Mouse (Mus musculus) heart, postnatal 14 days (tissue): ENCODE measurements around the gene Fam193a. TPM values are rescaled to one million over a fixed set of nuclear protein-coding genes. Genes with fewer than 3 reads are reported as not detected.

Source experiments
- DNase-seq, 2 experiments: peaks; one replicate each; pipeline ENCODE4 v3.0.0; 2021 to 2022
- intact Hi-C: fragments of 180-260 bp; cut with DNase I; formaldehyde crosslinking; loops from one replicate; pipeline ENCODE4 v1.15.1; 2025
- long read RNA-seq, 2 experiments: library from polyadenylated mRNA; stranded (forward); transcript quantifications; one replicate each; pipeline ENCODE4 v2.0.0; 2021
- total RNA-seq, 2 experiments: library from RNA; stranded (reverse); gene quantifications; 2 replicates each; pipeline ENCODE4 v1.2.3; 2021

Fam193a gene
- total RNA-seq, result 10 to 100 TPM; 32.6 to 36.6 TPM
- long read RNA-seq, experiment 1, partial matches to known transcripts, result 1 of 6 reads
- long read RNA-seq, experiment 1, other reads (novel, unspliced or antisense), result 5 of 6 reads
- long read RNA-seq, experiment 2, full-length matches to known transcripts, result 1 of 5 reads
- long read RNA-seq, experiment 2, partial matches to known transcripts, result 2 of 5 reads
- long read RNA-seq, experiment 2, other reads (novel, unspliced or antisense), result 2 of 5 reads

- intact Hi-C loops, result loop anchor here (5.0 to 10.0 kb wide), 2 partner anchors 43 to 285 kb away; no protein-coding TSS in a partner anchor
- DNase-seq, result peak; percentile 99
Measured at GRCm38 (mm10) chr5:34369341-34370021, at the start of gene Fam193a. Gene Fam193a (plus strand): TSS chr5:34369933.

GRCm38 (mm10) chr5:34321236-34321635 is 48.5 kb upstream of the Fam193a start:
- DNase-seq, result no peak
- intact Hi-C loops, result no loop called here

- DNase-seq, result no peak
- intact Hi-C loops, result no loop called here
Measured at GRCm38 (mm10) chr5:34325286-34325685, 44.4 kb upstream of the Fam193a start.

- DNase-seq, result peak in 1 of 2 experiments; percentile 10
- intact Hi-C loops, result no loop called here
Measured at GRCm38 (mm10) chr5:34326249-34326691, 43.5 kb upstream of the Fam193a start.

GRCm38 (mm10) chr5:34326875-34327576 is 42.7 kb upstream of the Fam193a start:
- intact Hi-C loops, result no loop called here
- peak; percentile 19 to 25 for DNase-seq

- no peak for DNase-seq
- intact Hi-C loops, result loop anchor here (10.0 kb wide), 1 partner anchor 115 kb away; no protein-coding TSS in a partner anchor
Measured at GRCm38 (mm10) chr5:34330136-34330535, 39.6 kb upstream of the Fam193a start.

GRCm38 (mm10) chr5:34334081-34334480 is 35.7 kb upstream of the Fam193a start:
- no peak for DNase-seq
- intact Hi-C loops, result loop anchor here (10.0 kb wide), 1 partner anchor 119 kb away; no protein-coding TSS in a partner anchor

- intact Hi-C loops, result loop anchor here (10.0 kb wide), 1 partner anchor 121 kb away; no protein-coding TSS in a partner anchor
- DNase-seq, result no peak
Measured at GRCm38 (mm10) chr5:34335539-34336096, 34.1 kb upstream of the Fam193a start.

GRCm38 (mm10) chr5:34336097-34336774 is 33.5 kb upstream of the Fam193a start, which contains the start of gene Rnf4:
Gene Rnf4 (plus strand): TSS chr5:34336289.
- intact Hi-C loops, result loop anchor here (10.0 kb wide), 1 partner anchor 121 kb away; no protein-coding TSS in a partner anchor
- DNase-seq, result peak; percentile 98 to 99

- intact Hi-C loops, result loop anchor here (10.0 kb wide), 1 partner anchor 122 kb away; no protein-coding TSS in a partner anchor
- DNase-seq, result peak; percentile 50 to 58
Measured at GRCm38 (mm10) chr5:34336775-34337450, 32.8 kb upstream of the Fam193a start.

GRCm38 (mm10) chr5:34340246-34340645 is 29.5 kb upstream of the Fam193a start:
- intact Hi-C loops, result no loop called here

GRCm38 (mm10) chr5:34352084-34352631 is 17.6 kb upstream of the Fam193a start:
- intact Hi-C loops, result no loop called here

More at GRCm38 (mm10) chr5:34340246-34340645, 29.5 kb upstream of the Fam193a start:
- no peak for DNase-seq

GRCm38 (mm10) chr5:34360261-34360660 is 9.5 kb upstream of the Fam193a start:
- intact Hi-C loops, result loop anchor here (10.0 kb wide), 1 partner anchor 295 kb away; no protein-coding TSS in a partner anchor
- no peak for DNase-seq

More at GRCm38 (mm10) chr5:34352084-34352631, 17.6 kb upstream of the Fam193a start:
- DNase-seq, result no peak

- intact Hi-C loops, result loop anchor here (10.0 kb wide), 1 partner anchor 292 kb away; no protein-coding TSS in a partner anchor
- no peak for DNase-seq
Measured at GRCm38 (mm10) chr5:34363115-34363514, 6.6 kb upstream of the Fam193a start.

GRCm38 (mm10) chr5:34368551-34369290 is 1.0 kb upstream of the Fam193a start:
- intact Hi-C loops, result loop anchor here (10.0 kb wide), 1 partner anchor 286 kb away; no protein-coding TSS in a partner anchor
- DNase-seq, result no peak

GRCm38 (mm10) chr5:34370022-34370823 is 490 bp downstream of the Fam193a start:
- intact Hi-C loops, result loop anchor here (5.0 kb wide), 1 partner anchor 42 kb away; no protein-coding TSS in a partner anchor
- DNase-seq, result peak; percentile 43 to 62

GRCm38 (mm10) chr5:34370840-34371239 is 1.1 kb downstream of the Fam193a start:
- no peak for DNase-seq
- intact Hi-C loops, result loop anchor here (5.0 kb wide), 1 partner anchor 41 kb away; no protein-coding TSS in a partner anchor
